Mouse (Mus musculus) heart, postnatal 0 days (tissue): ENCODE measurements around the gene Dgcr8.

Source experiments
- CTCF ChIP-seq: IDR thresholded peaks from 2 replicates; pipeline ENCODE4 v1.5.1; 2016; ENCODE audit warnings: antibody characterized with exemption, control low read depth, low read depth
- EP300 ChIP-seq: IDR thresholded peaks from 2 replicates; pipeline ENCODE4 v1.6.1; 2016; ENCODE audit warnings: antibody characterized with exemption, low read depth

DNA sequence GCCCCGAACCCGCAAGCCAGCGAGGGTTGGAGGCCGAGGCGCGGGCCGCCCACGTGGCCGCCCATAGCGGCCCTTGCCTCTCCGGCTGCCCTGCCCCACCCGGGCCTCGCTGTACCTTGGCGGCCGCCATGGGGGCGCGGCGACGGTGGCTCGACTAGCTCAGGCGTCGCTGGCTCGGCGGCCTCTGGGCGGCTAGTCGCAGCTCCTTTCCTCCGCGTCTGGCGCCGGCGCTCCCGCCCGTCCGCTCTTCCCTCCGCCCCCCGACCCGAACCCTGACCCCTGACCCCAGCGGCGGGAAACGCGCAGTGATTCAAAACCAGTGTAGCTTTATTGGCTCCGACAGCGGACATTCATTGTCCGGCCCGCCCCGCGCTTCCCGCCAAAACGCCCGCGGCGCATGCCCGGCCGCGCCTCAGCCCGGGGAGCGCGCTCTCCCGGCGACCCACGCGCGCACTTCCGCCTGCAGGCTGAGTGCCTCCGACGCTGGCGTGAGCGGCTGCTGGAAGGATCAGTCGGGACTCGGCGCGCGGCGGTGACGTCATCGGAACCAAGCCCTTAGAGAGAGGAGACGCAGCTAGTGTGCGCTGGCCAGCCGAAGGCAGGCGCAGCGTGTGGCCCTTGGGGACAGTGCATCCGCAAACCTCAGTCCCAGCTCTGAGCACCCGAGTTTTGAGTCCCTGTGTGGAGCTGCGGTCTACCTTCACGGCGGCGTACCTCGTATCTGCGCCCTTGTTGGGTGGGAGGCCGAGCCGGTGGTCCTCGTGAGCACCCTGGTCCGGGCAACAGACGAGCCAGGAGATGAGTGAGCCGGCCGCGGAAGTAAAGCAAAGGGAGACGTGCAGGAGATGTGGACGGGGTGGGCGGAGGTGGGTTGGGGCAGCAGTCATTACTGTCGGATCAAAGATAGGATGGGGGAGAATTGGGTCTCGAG, 40.3 kb downstream of the Dgcr8 start, which contains the start of the genes Trmt2a and Ranbp1:
- TF ChIP-seq CTCF (no peak), EP300 (peak; percentile 94; the same call in 1 of the 2 replicates)
